Mouse (Mus musculus) intestine, embryonic 16.5 days (tissue): ENCODE measurements at regions not wholly inside any gene's neighbourhood (a gene's known extent, or its start where the extent isn't known, plus 50 kb on each side); places are given as distances from the start of the nearest gene placed in this dataset.
A peak's percentile ranks its signal among the peaks of the same experiment; 100 is the strongest.
"Not testable (repeated sequence)": the region's sequence is repeated elsewhere in the genome, so short reads cannot be mapped to it uniquely, and the experiment has no call there.

Source experiments
- ATAC-seq: fragments of 200-750 bp; cut with Nextera tagmentation; 2 replicates; pipeline ENCODE4 v1.8.0; 2017; ENCODE audit warnings: moderate TSS enrichment, moderate library complexity
- H3K27ac ChIP-seq: fragments of 300-500 bp; sonication (generic); 2 replicates; pipeline ENCODE4 v1.5.1; 2014; ENCODE audit warnings: mild to moderate bottlenecking, low read length
- H3K27me3 ChIP-seq: fragments of 300-500 bp; sonication (generic); replicated peaks from 2 replicates; pipeline ENCODE4 v1.6.1; 2014; ENCODE audit warnings: low read length, control low read depth, mixed read lengths; ENCODE audit not compliant: control insufficient read depth, insufficient read depth
- H3K36me3 ChIP-seq: fragments of 300-500 bp; sonication (generic); 2 replicates; pipeline ENCODE4 v1.6.1; 2014; ENCODE audit warnings: low read length, control low read depth; ENCODE audit not compliant: control insufficient read depth, insufficient read depth
- H3K4me1 ChIP-seq: fragments of 300-500 bp; sonication (generic); 2 replicates; pipeline ENCODE4 v1.6.1; 2014; ENCODE audit warnings: low read length, control low read depth, mixed read lengths; ENCODE audit not compliant: control insufficient read depth, insufficient read depth
- H3K4me2 ChIP-seq: fragments of 300-500 bp; sonication (generic); 2 replicates; pipeline ENCODE4 v1.6.1; 2014; ENCODE audit warnings: low read depth, low read length, control low read depth
- H3K4me3 ChIP-seq: fragments of 300-500 bp; sonication (generic); 2 replicates; pipeline ENCODE4 v1.5.1; 2014; ENCODE audit warnings: mild to moderate bottlenecking, low read length
- H3K9ac ChIP-seq: fragments of 300-500 bp; sonication (generic); 2 replicates; pipeline ENCODE4 v1.6.1; 2014; ENCODE audit warnings: low read depth, low read length
- H3K9me3 ChIP-seq: fragments of 300-500 bp; sonication (generic); 2 replicates; pipeline ENCODE4 v1.6.1; 2016; ENCODE audit warnings: low read length, control low read depth; ENCODE audit not compliant: control insufficient read depth
- WGBS: fragments of 180-500 bp; shearing (Covaris S2); extraction: QIAGEN DNeasy Blood & Tissue Kit; methylation state at CpG from one replicate; pipeline ENCODE4 v1.1.7; 2014; 5-methylcytosine and 5-hydroxymethylcytosine counted together

DNA sequence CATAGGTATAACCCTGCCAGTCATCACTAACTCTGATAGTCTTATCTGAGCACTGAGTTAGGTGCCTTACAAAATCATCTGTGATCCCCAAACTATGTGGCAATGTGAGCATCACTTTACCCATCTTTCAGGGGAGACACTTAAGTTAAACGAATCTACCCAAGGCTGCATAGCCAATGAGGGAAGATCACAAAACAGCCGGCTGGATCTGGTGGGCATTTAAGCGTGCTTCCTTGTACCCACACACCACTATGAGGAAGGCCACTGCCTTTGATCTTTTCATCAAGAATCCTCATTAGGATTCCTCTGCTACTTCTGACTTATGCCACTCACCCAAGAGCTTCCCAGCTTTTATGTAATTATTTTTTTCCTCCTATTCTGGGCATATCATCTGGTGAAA lies 257.1 kb upstream of the Pik3r1 start:
- no peaks in the 10 kb centered on the region for H3K36me3 ChIP-seq
- no peak for ATAC-seq
- no peaks in the 10 kb centered on the region for H3K27me3 ChIP-seq
- no peaks in the 10 kb centered on the region for H3K4me1 ChIP-seq
- H3K4me3 ChIP-seq = no peak overlapping the region
- no peak overlapping the region for H3K4me2 ChIP-seq
- no peaks in the 10 kb centered on the region for H3K9me3 ChIP-seq
- H3K27ac ChIP-seq = no peak overlapping the region
- H3K9ac ChIP-seq = no peak overlapping the region
- WGBS = 74% methylated on average over 3 of the region's 3 CpGs

DNA sequence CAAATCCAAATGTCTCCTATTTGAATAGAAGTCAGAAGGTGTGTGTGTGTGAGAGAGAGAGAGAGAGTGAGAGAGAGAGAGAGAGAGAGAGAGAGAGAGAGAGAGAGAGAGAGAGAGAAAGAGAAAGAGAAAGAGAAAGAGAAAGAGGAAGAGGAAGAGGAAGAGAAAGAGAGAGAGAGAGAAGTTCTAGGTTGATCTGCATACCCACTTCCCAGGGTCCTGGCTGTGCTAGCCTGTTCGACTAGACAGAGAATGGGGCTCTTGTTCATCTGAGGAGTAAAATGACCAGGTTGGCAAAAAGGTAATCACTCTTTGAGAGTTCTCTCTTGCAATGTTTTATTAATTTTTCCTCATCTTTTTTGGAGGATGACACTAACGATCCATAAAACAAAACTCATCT lies 257.5 kb upstream of the Pik3r1 start:
- H3K9ac ChIP-seq, ATAC-seq, H3K4me3 ChIP-seq, H3K36me3 ChIP-seq, H3K4me2 ChIP-seq, H3K4me1 ChIP-seq, H3K9me3 ChIP-seq, H3K27me3 ChIP-seq, H3K27ac ChIP-seq: not testable (repeated sequence)
- WGBS = 82% methylated on average over 2 of the region's 2 CpGs

DNA sequence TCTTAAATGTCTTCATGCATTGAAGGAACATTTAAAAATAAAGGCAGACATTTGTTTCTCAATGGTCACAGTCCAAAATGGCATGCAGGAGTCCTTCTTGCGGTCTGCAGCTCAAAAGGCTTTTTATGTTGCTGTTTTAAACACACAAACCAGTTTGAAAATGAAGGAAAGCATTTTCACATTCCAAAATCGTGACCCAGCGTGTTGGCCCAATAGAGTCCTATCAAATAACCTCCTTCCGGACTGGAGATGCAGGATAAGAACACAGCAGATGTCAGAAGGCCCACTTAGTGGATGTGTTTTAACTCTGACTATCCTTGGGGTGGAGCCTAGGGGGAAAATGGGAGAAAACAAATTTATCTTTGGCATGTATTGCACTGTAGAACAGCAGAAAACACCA lies 263.4 kb upstream of the Pik3r1 start:
- ATAC-seq = no peak
- H3K9ac ChIP-seq = no peak overlapping the region
- H3K4me2 ChIP-seq = no peak overlapping the region
- 80% methylated on average over 4 of the region's 4 CpGs for WGBS
- no peaks in the 10 kb centered on the region for H3K36me3 ChIP-seq
- no peaks in the 10 kb centered on the region for H3K27me3 ChIP-seq
- H3K4me3 ChIP-seq = no peak overlapping the region
- H3K9me3 ChIP-seq = no peaks in the 10 kb centered on the region
- no peak overlapping the region for H3K27ac ChIP-seq
- H3K4me1 ChIP-seq = no peaks in the 10 kb centered on the region

DNA sequence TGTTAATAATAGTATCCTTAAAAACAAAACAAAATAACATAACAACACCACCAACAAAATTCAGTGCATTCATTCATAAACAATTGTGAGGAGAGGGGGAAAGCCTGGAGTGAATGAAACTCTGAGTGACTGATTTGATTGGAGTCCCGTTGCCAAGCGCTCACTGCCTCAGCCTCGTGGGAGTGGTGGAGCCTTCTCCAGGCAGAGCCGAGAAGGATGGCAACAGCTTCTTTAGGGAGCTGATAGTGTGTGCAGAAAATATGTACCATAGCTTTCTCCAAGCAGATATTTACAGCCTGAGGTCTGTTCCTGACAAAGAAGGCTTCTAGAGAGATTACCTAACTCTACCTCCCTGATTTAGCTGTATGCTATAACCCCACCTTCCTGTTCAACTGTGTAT lies 266.5 kb upstream of the Pik3r1 start:
- ATAC-seq = no peak
- Histone ChIP-seq H3K4me2 (no peak overlapping the region), H3K27me3 (no peaks in the 10 kb centered on the region), H3K4me3 (no peak overlapping the region), H3K36me3 (no peaks in the 10 kb centered on the region), H3K9me3 (no peaks in the 10 kb centered on the region), H3K27ac (no peak overlapping the region), H3K9ac (no peak overlapping the region), H3K4me1 (no peaks in the 10 kb centered on the region)
- WGBS = 26% methylated on average over 4 of the region's 4 CpGs

DNA sequence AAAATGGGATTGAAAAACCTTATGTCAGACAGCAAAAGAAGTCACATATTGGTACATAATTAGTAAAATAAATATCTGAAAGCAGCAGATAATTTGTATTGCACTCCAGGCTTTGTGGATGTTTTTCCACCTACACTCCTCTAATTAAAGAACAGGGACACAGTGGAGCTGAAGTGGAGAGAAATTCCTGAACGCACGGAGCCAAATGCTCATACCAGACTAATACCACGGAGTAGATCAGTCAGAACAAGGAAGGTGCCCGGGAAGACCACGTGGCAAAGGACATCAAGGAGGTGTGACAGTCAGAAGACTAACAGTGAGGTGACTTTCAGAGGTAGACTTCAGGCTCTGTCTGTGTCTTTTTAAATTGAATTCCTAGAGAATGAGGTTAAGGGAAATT lies 268.0 kb upstream of the Pik3r1 start:
- no peaks in the 10 kb centered on the region for H3K27me3 ChIP-seq
- no peaks in the 10 kb centered on the region for H3K9me3 ChIP-seq
- H3K4me3 ChIP-seq = no peak overlapping the region
- ATAC-seq = no peak
- no peaks in the 10 kb centered on the region for H3K4me1 ChIP-seq
- H3K36me3 ChIP-seq = no peaks in the 10 kb centered on the region
- 83% methylated on average over 5 of the region's 5 CpGs for WGBS
- no peak overlapping the region for H3K27ac ChIP-seq
- H3K9ac ChIP-seq = no peak overlapping the region
- no peak overlapping the region for H3K4me2 ChIP-seq

DNA sequence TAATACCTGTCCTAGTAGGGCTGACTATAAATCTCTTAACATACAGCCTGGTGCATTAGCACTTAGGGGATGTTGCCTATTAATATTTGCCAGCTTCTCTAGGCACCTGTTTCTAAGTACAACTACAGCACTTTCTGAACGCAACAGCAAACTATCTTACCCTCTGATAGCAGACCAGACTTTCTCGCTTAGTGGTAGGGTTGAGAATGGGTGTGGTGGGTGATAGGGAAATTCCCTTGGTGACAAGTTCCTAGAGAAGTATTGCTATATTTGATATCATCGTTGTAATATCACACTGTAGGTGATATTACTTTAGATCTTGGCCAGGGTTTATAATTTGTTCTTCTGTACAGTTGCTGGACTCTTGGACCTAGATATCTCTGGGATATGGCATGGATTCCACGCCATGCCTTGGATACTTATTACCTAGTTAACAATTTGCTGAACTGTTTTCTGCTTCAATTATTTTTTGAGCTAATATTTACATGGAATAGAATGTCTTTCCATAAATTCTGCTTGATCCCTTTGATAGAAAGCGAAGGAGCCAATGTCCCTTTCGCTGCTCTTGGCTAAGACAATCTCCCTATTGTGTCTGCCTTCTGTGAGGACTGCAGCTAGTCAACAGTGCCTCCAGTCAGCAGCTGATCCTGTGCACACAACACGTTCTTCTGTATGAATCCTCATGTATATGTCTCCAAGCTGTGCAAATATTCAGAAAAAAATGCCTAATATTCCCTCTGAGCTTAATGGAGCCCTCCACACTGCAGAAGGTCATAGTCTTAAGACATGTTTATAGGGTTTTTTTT lies 269.0 kb upstream of the Pik3r1 start:
- no peaks in the 10 kb centered on the region for H3K27me3 ChIP-seq
- H3K4me1 ChIP-seq = no peaks in the 10 kb centered on the region
- H3K9ac ChIP-seq = no peak overlapping the region
- peak; percentile 93 for ATAC-seq
- H3K27ac ChIP-seq = peak overlapping the region; percentile 24; the same call in 1 of the 2 replicates
- no peak overlapping the region for H3K4me2 ChIP-seq
- no peak overlapping the region for H3K4me3 ChIP-seq
- H3K9me3 ChIP-seq = no peaks in the 10 kb centered on the region
- 56% methylated on average over 7 of the region's 7 CpGs for WGBS
- H3K36me3 ChIP-seq = no peaks in the 10 kb centered on the region

DNA sequence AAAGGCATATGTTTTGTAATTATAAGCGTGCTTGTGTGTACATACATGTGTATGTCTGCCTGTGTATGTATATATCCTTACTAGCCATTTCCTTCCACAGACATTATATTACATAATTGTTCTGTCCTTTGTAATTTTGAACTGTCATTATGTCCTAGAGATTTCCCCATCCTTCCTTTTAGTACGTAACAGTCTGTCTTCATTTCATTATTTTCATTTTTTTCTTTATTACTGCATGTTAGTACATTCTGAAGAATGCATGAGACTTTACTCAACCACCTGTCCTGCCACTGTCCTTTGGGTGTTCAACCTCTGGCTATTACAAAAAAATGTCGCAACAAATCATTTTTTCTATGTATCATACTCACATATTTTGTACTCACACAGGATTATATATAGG lies 292.2 kb upstream of the Pik3r1 start:
- Histone ChIP-seq H3K9me3 (no peaks in the 10 kb centered on the region), H3K9ac (no peak overlapping the region), H3K27ac (no peak overlapping the region), H3K27me3 (no peaks in the 10 kb centered on the region), H3K4me2 (no peak overlapping the region), H3K36me3 (no peaks in the 10 kb centered on the region), H3K4me3 (no peak overlapping the region), H3K4me1 (0 out of 2 replicates have a peak, but pooled peaks cover 4% of the 10 kb centered on the region)
- WGBS = 87% methylated on average over 3 of the region's 3 CpGs
- ATAC-seq = no peak

DNA sequence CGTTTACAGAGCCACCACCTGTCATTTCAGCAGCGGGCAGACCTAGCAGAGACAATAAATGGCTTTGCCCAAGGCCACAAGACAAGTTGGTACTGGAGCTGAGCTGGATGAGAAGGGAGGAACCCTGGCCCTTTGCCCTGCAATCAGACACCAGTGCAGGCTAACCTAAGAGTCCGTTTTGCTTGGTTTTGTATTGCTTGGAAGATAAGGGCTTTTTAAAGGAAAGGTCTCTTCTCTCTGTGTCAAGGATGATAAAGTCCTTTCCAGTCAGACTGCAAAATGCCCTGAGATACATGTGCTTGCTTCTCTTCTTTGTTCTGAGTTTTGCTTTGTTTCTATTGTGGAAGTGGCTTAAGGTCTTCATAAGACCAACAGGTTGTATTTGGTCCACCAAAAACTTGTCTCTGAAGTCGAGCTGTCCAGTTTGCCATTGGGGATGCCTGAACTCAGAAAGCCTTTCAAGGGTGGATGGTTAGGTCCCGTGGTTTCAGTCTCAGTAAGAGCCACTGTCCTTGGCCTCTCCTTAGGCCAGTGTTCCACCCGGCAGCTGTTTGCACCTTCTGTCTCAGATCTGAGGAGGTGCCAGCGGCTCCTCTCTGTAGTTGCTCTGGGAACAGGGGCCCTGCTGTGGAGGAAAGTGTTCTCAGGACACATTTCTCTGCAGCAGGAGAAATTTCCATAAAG lies 296.7 kb upstream of the Pik3r1 start:
- no peaks in the 10 kb centered on the region for H3K36me3 ChIP-seq

DNA sequence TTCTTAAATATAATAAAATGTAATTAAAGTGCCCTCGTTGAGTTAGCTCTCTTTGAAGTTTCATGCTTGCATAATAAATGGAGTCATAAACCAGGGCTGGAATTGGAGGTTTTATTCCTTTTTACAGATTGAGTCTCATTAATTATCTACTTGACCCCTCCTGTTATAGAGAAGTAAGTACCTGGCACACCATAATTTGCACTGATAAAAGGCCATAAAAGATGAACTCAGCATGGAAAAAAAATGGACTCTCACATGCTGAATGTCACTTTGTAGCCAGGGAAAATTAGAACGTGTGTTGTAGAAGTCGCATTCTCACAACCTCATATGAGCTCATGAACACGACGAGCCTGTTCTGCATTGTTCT lies 297.2 kb upstream of the Pik3r1 start:
- H3K4me3 ChIP-seq = no peak overlapping the region
- H3K27me3 ChIP-seq = no peaks in the 10 kb centered on the region
- peak overlapping the region; percentile 14 for H3K4me2 ChIP-seq
- no peaks in the 10 kb centered on the region for H3K9me3 ChIP-seq
- 50% methylated on average over 5 of the region's 5 CpGs for WGBS
- ATAC-seq = peak; percentile 92
- 0 out of 2 replicates have a peak, but pooled peaks cover 6% of the 10 kb centered on the region for H3K4me1 ChIP-seq
- H3K27ac ChIP-seq = no peak overlapping the region
- H3K9ac ChIP-seq = no peak overlapping the region
- no peaks in the 10 kb centered on the region for H3K36me3 ChIP-seq

More for the DNA sequence above, 296.7 kb upstream of the Pik3r1 start:
- Histone ChIP-seq H3K9me3 (no peaks in the 10 kb centered on the region), H3K9ac (no peak overlapping the region), H3K4me2 (0 out of 2 replicates have a peak overlapping the region, but pooled peaks have one; percentile 5), H3K27ac (peak overlapping the region; percentile 24; the same call in 1 of the 2 replicates), H3K4me3 (no peak overlapping the region), H3K27me3 (no peaks in the 10 kb centered on the region), H3K4me1 (0 out of 2 replicates have a peak, but pooled peaks cover 6% of the 10 kb centered on the region)
- ATAC-seq = peak; percentile 99
- 29% methylated on average over 7 of the region's 7 CpGs for whole genome bisulfite sequencing
